Mouse (Mus musculus) heart, adult 2 months (tissue): Measurements from ENCODE around the gene Wfdc6a.

ENCODE experiments used
- CTCF ChIP-seq: fragments of 200-600 bp; IDR thresholded peaks from 2 replicates; pipeline ENCODE4 v1.8.1; 2022; ENCODE audit warnings: antibody characterized with exemption, mild to moderate bottlenecking, moderate library complexity
- EP300 ChIP-seq: fragments of 200-500 bp; IDR thresholded peaks from 2 replicates; pipeline ENCODE4 v1.6.1; 2011; ENCODE audit warnings: low read depth, low read length, control low read depth; ENCODE audit not compliant: insufficient read depth

DNA sequence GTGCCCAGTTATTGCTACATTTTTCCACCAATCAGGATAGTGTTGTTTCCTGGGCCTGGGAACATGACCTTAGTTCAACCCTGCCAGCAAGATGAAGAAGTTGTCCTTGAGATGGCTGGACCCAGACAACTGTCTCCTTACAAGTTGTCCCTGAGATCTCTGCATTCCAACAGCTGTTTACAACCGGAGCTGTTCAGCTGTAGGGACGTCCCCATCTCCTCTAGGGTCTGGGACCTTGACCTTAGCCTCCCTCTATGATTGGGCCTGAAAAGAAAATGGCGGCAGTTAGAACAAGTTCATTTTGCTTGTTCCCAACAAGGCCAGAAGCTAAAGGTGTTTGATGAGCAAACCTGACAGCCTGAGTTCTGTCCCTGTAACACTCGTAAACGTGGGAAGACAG, 33.8 kb upstream of the Wfdc6a start:
- TF ChIP-seq EP300 (no peak), CTCF (no peak)
